Comparison of ENCODE assay signal across 27 mouse cellular contexts in the genomic region with DNA sequence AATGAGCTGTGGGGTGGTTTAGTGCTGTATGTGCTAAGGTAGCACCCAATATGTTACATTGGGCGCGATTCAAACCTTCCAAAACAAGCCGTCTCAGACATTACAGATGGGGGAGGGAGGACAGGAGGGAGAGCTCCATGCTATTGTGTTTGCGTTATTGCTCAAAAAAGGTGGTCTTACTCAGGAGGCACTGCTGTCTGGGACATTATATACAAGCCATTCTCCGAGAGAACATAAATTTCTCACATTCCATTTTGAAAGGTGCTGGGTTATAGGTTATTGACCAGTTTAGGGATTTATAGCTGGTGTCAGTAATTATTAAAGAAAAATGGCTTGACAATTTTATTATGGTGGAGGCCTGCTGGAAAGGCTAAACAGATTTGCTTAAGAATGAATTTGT.
"Had no signal": no experiment of that assay in that cellular context is flagged by ENCODE, and none has a peak within 500 bp of the region (broad histone marks: within the 10 kb centered on the region; RNA-seq: fewer than 3 reads in every experiment).

No protein-coding gene starts in this region.

- DNase-seq: gastrocnemius, adult 2 months; gastrocnemius, postnatal 10 days; gastrocnemius, postnatal 36 days; heart, adult 11 months; heart, adult 2 months; heart, postnatal 14 days; heart, postnatal 36 days; kidney, adult 18-20 months; kidney, adult 8-10 months; kidney, postnatal 14 days; kidney, postnatal 4 days; left cerebral cortex, postnatal 4 days had no signal

- H3K4me1 ChIP-seq: heart, embryonic 13.5 days; heart, embryonic 15.5 days; hindbrain, embryonic 13.5 days; hindbrain, embryonic 15.5 days; intestine, embryonic 15.5 days; limb, embryonic 15.5 days had no signal

- H3K27me3 ChIP-seq: heart, embryonic 13.5 days; heart, embryonic 15.5 days; hindbrain, embryonic 13.5 days; hindbrain, embryonic 15.5 days; intestine, embryonic 15.5 days; limb, embryonic 13.5 days; limb, embryonic 15.5 days; liver, embryonic 12.5 days had no signal

- H3K9me3 ChIP-seq: heart, embryonic 13.5 days; heart, embryonic 15.5 days; hindbrain, embryonic 13.5 days; hindbrain, embryonic 15.5 days; intestine, embryonic 15.5 days; limb, embryonic 13.5 days; limb, embryonic 15.5 days; liver, embryonic 12.5 days had no signal

- H3K9ac ChIP-seq: heart, embryonic 13.5 days; heart, embryonic 15.5 days; hindbrain, embryonic 13.5 days; hindbrain, embryonic 15.5 days; intestine, embryonic 15.5 days; limb, embryonic 13.5 days; limb, embryonic 15.5 days; liver, embryonic 12.5 days; liver, embryonic 14.5 days had no signal

- H3K27ac ChIP-seq: gastrocnemius, adult 2 months; heart, adult 2 months; heart, embryonic 13.5 days; heart, embryonic 15.5 days; hindbrain, embryonic 13.5 days; hindbrain, embryonic 15.5 days; hindbrain, postnatal 0 days; intestine, embryonic 15.5 days; layer of hippocampus, adult 2 months; left cerebral cortex, adult 2 months; limb, embryonic 13.5 days; limb, embryonic 15.5 days; liver, embryonic 12.5 days; liver, embryonic 14.5 days had no signal

- H3K4me3 ChIP-seq: gastrocnemius, adult 2 months; heart, adult 2 months; heart, embryonic 13.5 days; heart, embryonic 15.5 days; hindbrain, embryonic 13.5 days; hindbrain, embryonic 15.5 days; intestine, embryonic 15.5 days; layer of hippocampus, adult 2 months; left cerebral cortex, adult 2 months; limb, embryonic 13.5 days; limb, embryonic 15.5 days; liver, embryonic 12.5 days had no signal

- ATAC-seq: hindbrain, postnatal 0 days; inflammation-experienced regulatory T-cells, adult 6 months; intestine, embryonic 15.5 days; intestine, postnatal 0 days; liver, embryonic 12.5 days had no signal

- H3K4me2 ChIP-seq: heart, embryonic 11.5 days; heart, embryonic 13.5 days; heart, embryonic 15.5 days; hindbrain, embryonic 13.5 days; hindbrain, embryonic 15.5 days; intestine, embryonic 15.5 days; limb, embryonic 13.5 days; limb, embryonic 15.5 days; liver, embryonic 12.5 days had no signal

- H3K36me3 ChIP-seq: heart, embryonic 13.5 days; heart, embryonic 15.5 days; hindbrain, embryonic 13.5 days; hindbrain, embryonic 15.5 days; intestine, embryonic 15.5 days; limb, embryonic 13.5 days; limb, embryonic 15.5 days; liver, embryonic 12.5 days had no signal
